Mouse (Mus musculus): ENCODE results near the gene Sh3yl1. TPM values are rescaled to one million over a fixed set of nuclear protein-coding genes. Genes with fewer than 3 reads are reported as not detected.

The Sh3yl1 gene
- polyA plus RNA-seq, 1 experiment, result 5.1 TPM

DNA sequence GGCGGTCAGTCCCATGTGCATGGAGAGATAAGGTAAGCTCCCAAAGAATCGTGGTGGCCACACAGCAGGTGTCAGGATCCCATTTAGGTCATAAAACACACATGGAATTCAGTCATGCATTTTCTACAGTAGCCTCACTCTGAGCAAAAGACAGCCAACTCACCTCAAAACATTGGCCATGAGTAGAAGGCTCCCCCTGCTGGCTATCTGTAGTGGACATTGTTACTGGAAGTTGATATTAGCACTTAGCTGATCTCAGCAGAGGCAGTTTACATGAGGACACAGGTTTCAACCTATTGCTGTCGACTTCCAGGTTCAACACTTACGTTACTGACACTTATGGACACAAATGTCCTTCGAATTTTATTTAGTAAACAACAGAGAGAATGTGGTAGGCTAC, 21.4 kb upstream of the Sh3yl1 start:
- H3K4me3 ChIP-seq (replicated peaks), result no peak overlapping the region
- TF ChIP-seq GATA1 (IDR thresholded peaks at IDR 0.05; ENCODE audit: low read length) (no peak), TAL1 (IDR thresholded peaks at IDR 0.05; ENCODE audit: low read length) (no peak)

GRCm38 (mm10) chr12:30891438-30891837, 20.0 kb upstream of the Sh3yl1 start:
- peaks cover 11% of the 10 kb centered on the region for H3K27me3 ChIP-seq (ENCODE audit: control insufficient read depth)
- peaks cover 58% of the 10 kb centered on the region for H3K36me3 ChIP-seq (ENCODE audit: control insufficient read depth)
- peaks cover 22% of the 10 kb centered on the region for H3K4me1 ChIP-seq (ENCODE audit: control insufficient read depth)
- no peaks in the 10 kb centered on the region for H3K9me3 ChIP-seq (ENCODE audit: control insufficient read depth, low read length)
- no peak for TF ChIP-seq GATA1 (IDR thresholded peaks at IDR 0.05; ENCODE audit: low read length)
- H3K4me3 ChIP-seq (replicated peaks), result no peak overlapping the region

More for the DNA sequence above, 21.4 kb upstream of the Sh3yl1 start:
- Histone ChIP-seq H3K36me3 (ENCODE audit: control insufficient read depth) (peaks cover 50% of the 10 kb centered on the region), H3K27me3 (ENCODE audit: control insufficient read depth) (peaks cover 25% of the 10 kb centered on the region), H3K4me1 (ENCODE audit: control insufficient read depth) (peaks cover 22% of the 10 kb centered on the region), H3K9me3 (ENCODE audit: control insufficient read depth, low read length) (peaks cover 3% of the 10 kb centered on the region; the same call in 1 of the 2 replicates)

DNA sequence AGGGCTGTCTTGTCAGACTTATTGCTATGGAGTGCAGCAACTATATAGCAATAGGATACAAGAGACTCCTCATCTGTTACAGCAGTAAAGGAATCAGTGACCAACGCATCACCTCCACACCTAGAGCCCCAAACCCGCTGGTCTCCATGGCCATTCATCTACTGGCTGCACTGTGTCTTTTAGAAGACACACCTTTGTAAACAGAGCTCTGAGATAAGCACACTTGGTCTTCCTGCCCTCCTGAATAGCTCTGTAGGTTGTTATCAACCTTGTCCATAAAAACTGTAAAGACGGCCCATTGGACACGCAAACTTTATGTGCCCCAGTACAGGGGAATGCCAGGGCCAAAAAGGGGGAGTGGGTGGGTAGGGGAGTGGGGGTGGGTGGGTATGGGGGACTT, 14.4 kb upstream of the Sh3yl1 start:
- peaks cover 87% of the 10 kb centered on the region for H3K36me3 ChIP-seq (ENCODE audit: control insufficient read depth)
- TF ChIP-seq GATA1 (IDR thresholded peaks at IDR 0.05; ENCODE audit: low read length), result no peak
- no peak for TF ChIP-seq TAL1 (IDR thresholded peaks at IDR 0.05; ENCODE audit: low read length)

DNA sequence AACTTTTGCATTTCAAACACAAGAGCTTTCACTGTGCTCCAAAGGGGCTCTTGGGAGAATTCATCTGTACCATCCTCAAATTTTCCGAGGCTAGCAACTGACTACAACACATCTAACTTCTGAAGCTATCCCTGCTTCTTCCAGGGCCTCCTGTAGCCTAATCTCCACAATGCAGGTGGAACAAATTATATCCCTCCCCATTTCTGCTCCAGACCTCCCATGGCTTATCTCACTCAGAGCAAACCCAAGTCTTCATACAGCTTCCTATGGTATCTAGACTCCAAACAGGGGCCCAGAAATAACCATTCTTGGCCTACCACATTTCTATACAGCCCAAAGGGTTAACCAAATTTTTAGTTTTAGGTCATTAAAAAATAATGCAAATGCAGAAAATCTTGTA, 2.8 kb upstream of the Sh3yl1 start:
- Histone ChIP-seq H3K4me1 (ENCODE audit: control insufficient read depth) (peaks cover 81% of the 10 kb centered on the region), H3K36me3 (ENCODE audit: control insufficient read depth) (peaks cover 72% of the 10 kb centered on the region), H3K4me3 (replicated peaks) (peak overlapping the region; percentile 100), H3K9me3 (ENCODE audit: control insufficient read depth, low read length) (no peaks in the 10 kb centered on the region), H3K27me3 (ENCODE audit: control insufficient read depth) (peaks cover 2% of the 10 kb centered on the region)
- TF ChIP-seq TAL1 (IDR thresholded peaks at IDR 0.05; ENCODE audit: low read length), result peak; percentile 89
- TF ChIP-seq GATA1 (IDR thresholded peaks at IDR 0.05; ENCODE audit: low read length), result peak; percentile 92

More for the DNA sequence above, 14.4 kb upstream of the Sh3yl1 start:
- H3K9me3 ChIP-seq (ENCODE audit: control insufficient read depth, low read length), result no peaks in the 10 kb centered on the region
- peak overlapping the region; percentile 6 for H3K4me3 ChIP-seq (replicated peaks)
- H3K27me3 ChIP-seq (ENCODE audit: control insufficient read depth), result no peaks in the 10 kb centered on the region
- peaks cover 36% of the 10 kb centered on the region for H3K4me1 ChIP-seq (ENCODE audit: control insufficient read depth)

- H3K4me1 ChIP-seq (ENCODE audit: control insufficient read depth), result peaks cover 85% of the 10 kb centered on the region
- TF ChIP-seq TAL1 (IDR thresholded peaks at IDR 0.05; ENCODE audit: low read length) (peak; percentile 84), GATA1 (IDR thresholded peaks at IDR 0.05; ENCODE audit: low read length) (peak; percentile 74; the same call in 1 of the 2 replicates)
- H3K9me3 ChIP-seq (ENCODE audit: control insufficient read depth, low read length), result no peaks in the 10 kb centered on the region
- H3K36me3 ChIP-seq (ENCODE audit: control insufficient read depth), result peaks cover 70% of the 10 kb centered on the region
- H3K4me3 ChIP-seq (replicated peaks), result peak overlapping the region; percentile 100
- peaks cover 6% of the 10 kb centered on the region for H3K27me3 ChIP-seq (ENCODE audit: control insufficient read depth)
Measured at GRCm38 (mm10) chr12:30909881-30910280, 1.6 kb upstream of the Sh3yl1 start.

GRCm38 (mm10) chr12:30910860-30911259, 608 bp upstream of the Sh3yl1 start:
- Histone ChIP-seq H3K27me3 (ENCODE audit: control insufficient read depth) (peaks cover 6% of the 10 kb centered on the region), H3K9me3 (ENCODE audit: control insufficient read depth, low read length) (no peaks in the 10 kb centered on the region), H3K36me3 (ENCODE audit: control insufficient read depth) (peaks cover 66% of the 10 kb centered on the region), H3K4me1 (ENCODE audit: control insufficient read depth) (peaks cover 76% of the 10 kb centered on the region), H3K4me3 (replicated peaks) (peak overlapping the region; percentile 100)
- TF ChIP-seq TAL1 (IDR thresholded peaks at IDR 0.05; ENCODE audit: low read length) (no peak), GATA1 (IDR thresholded peaks at IDR 0.05; ENCODE audit: low read length) (no peak)

GRCm38 (mm10) chr12:30912048-30912381, 547 bp downstream of the Sh3yl1 start:
- peak overlapping the region; percentile 100 for H3K4me3 ChIP-seq (replicated peaks)
- TF ChIP-seq GATA1 (IDR thresholded peaks at IDR 0.05; ENCODE audit: low read length) (no peak), TAL1 (IDR thresholded peaks at IDR 0.05; ENCODE audit: low read length) (no peak)
- H3K36me3 ChIP-seq (ENCODE audit: control insufficient read depth), result peaks cover 55% of the 10 kb centered on the region
- peaks cover 9% of the 10 kb centered on the region for H3K27me3 ChIP-seq (ENCODE audit: control insufficient read depth)
- peaks cover 64% of the 10 kb centered on the region for H3K4me1 ChIP-seq (ENCODE audit: control insufficient read depth)
- H3K9me3 ChIP-seq (ENCODE audit: control insufficient read depth, low read length), result no peaks in the 10 kb centered on the region

GRCm38 (mm10) chr12:30912840-30913239, 1.4 kb downstream of the Sh3yl1 start:
- Histone ChIP-seq H3K4me3 (replicated peaks) (peak overlapping the region; percentile 100), H3K9me3 (ENCODE audit: control insufficient read depth, low read length) (no peaks in the 10 kb centered on the region), H3K27me3 (ENCODE audit: control insufficient read depth) (peaks cover 9% of the 10 kb centered on the region), H3K36me3 (ENCODE audit: control insufficient read depth) (peaks cover 47% of the 10 kb centered on the region), H3K4me1 (ENCODE audit: control insufficient read depth) (peaks cover 56% of the 10 kb centered on the region)
- TF ChIP-seq TAL1 (IDR thresholded peaks at IDR 0.05; ENCODE audit: low read length) (no peak), GATA1 (IDR thresholded peaks at IDR 0.05; ENCODE audit: low read length) (no peak)

DNA sequence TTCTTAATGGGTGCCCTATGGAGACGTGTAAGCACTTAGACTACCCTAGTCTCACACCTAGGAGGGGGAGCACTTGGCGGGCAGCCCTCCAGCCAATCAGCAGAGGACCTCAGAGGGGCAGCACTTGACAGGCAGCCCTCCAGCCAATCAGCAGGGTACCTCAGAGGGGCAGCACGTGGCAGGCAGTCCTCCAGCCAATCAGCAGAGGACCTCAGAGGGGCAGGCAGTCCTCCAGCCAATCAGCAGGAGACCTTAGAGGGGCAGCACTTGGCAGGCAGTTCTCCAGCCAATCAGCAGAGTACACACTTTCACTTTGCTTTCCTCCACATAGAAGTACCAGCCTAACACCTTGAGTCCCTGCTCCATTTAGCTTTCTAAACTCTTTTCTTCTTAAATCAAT, 10.9 kb downstream of the Sh3yl1 start:
- H3K4me1 ChIP-seq (ENCODE audit: control insufficient read depth), result peaks cover 13% of the 10 kb centered on the region
- H3K36me3 ChIP-seq (ENCODE audit: control insufficient read depth), result peaks cover 69% of the 10 kb centered on the region
- no peaks in the 10 kb centered on the region for H3K27me3 ChIP-seq (ENCODE audit: control insufficient read depth)
- H3K9me3 ChIP-seq (ENCODE audit: control insufficient read depth, low read length), result peaks cover 3% of the 10 kb centered on the region; the same call in 1 of the 2 replicates
- TF ChIP-seq GATA1 (IDR thresholded peaks at IDR 0.05; ENCODE audit: low read length) (no peak), TAL1 (IDR thresholded peaks at IDR 0.05; ENCODE audit: low read length) (no peak)
- no peak overlapping the region for H3K4me3 ChIP-seq (replicated peaks)

- peaks cover 90% of the 10 kb centered on the region for H3K36me3 ChIP-seq (ENCODE audit: control insufficient read depth)
- H3K9me3 ChIP-seq (ENCODE audit: control insufficient read depth, low read length), result no peaks in the 10 kb centered on the region
- H3K27me3 ChIP-seq (ENCODE audit: control insufficient read depth), result no peaks in the 10 kb centered on the region
- TF ChIP-seq GATA1 (IDR thresholded peaks at IDR 0.05; ENCODE audit: low read length), result no peak
- TF ChIP-seq TAL1 (IDR thresholded peaks at IDR 0.05; ENCODE audit: low read length), result no peak
- H3K4me1 ChIP-seq (ENCODE audit: control insufficient read depth), result peaks cover 4% of the 10 kb centered on the region
- no peak overlapping the region for H3K4me3 ChIP-seq (replicated peaks)
Measured at GRCm38 (mm10) chr12:30928182-30928581, 16.7 kb downstream of the Sh3yl1 start.
